ENCODE assay signal across 13 mouse cellular contexts in genomic region chr5:25085170-25085569, GRCm38 (mm10). TPM values are rescaled to one million over a fixed set of nuclear protein-coding genes. Genes with fewer than 3 reads are reported as not detected.
DNase-seq lines count a peak whose midpoint lies in the region; ATAC-seq and TF ChIP-seq lines count a peak whose summit lies in the region.
"Had no signal": no experiment of that assay in that cellular context is flagged by ENCODE, and none has a peak within 500 bp of the region (broad histone marks: within the 10 kb centered on the region; RNA-seq: fewer than 3 reads in every experiment).

No protein-coding gene starts in this region.

- no peaks in the 10 kb centered on the region for H3K36me3 ChIP-seq in hindbrain, postnatal 0 days (ENCODE audit: insufficient read depth, low read length)
- H3K36me3 ChIP-seq in hindbrain, embryonic 11.5 days (ENCODE audit: control insufficient read depth, insufficient read depth, low read length): no peaks in the 10 kb centered on the region
- H3K36me3 ChIP-seq: heart, embryonic 15.5 days; hindbrain, embryonic 15.5 days; kidney, embryonic 15.5 days; limb, embryonic 12.5 days had no signal

- no peaks in the 10 kb centered on the region for H3K27me3 ChIP-seq in hindbrain, postnatal 0 days (ENCODE audit: insufficient read depth, low read length)
- no peaks in the 10 kb centered on the region for H3K27me3 ChIP-seq in hindbrain, embryonic 11.5 days (ENCODE audit: control insufficient read depth, insufficient read depth, low read length)
- H3K27me3 ChIP-seq: heart, embryonic 15.5 days; hindbrain, embryonic 15.5 days; kidney, embryonic 15.5 days; limb, embryonic 12.5 days had no signal

- ATAC-seq in hindbrain, postnatal 0 days: peak; percentile 13; the same call in 1 of the 2 replicates
- ATAC-seq in hindbrain, embryonic 11.5 days (ENCODE audit: low FRiP score): no peak

- WGBS in hindbrain, postnatal 0 days: 78% methylated on average over 10 of the region's 10 CpGs
- 86% methylated on average over 10 of the region's 10 CpGs for WGBS in hindbrain, embryonic 11.5 days

- H3K4me3 ChIP-seq in hindbrain, postnatal 0 days (ENCODE audit: low read length): no peak overlapping the region
- H3K4me3 ChIP-seq in hindbrain, embryonic 11.5 days (ENCODE audit: low read depth, low read length): no peak overlapping the region
- no peak overlapping the region for H3K4me3 ChIP-seq in left cerebral cortex, adult 2 months
- H3K4me3 ChIP-seq: heart, embryonic 15.5 days; hindbrain, embryonic 15.5 days; kidney, embryonic 15.5 days; limb, embryonic 12.5 days had no signal

- intact Hi-C loops in left cerebral cortex, adult 2 months (cut with DNase I): loop anchor here (1.0 to 10.0 kb wide), 5 partner anchors 14 to 243 kb away; partner anchors contain the start of gene Rheb

- H3K4me1 ChIP-seq in hindbrain, postnatal 0 days (ENCODE audit: insufficient read depth, low read length): peaks cover 11% of the 10 kb centered on the region
- no peaks in the 10 kb centered on the region for H3K4me1 ChIP-seq in hindbrain, embryonic 11.5 days (replicated peaks; ENCODE audit: control insufficient read depth, insufficient read depth, low read length)
- H3K4me1 ChIP-seq: limb, embryonic 12.5 days had no signal

- DNase-seq in hindbrain, postnatal 0 days (ENCODE audit: low spot score): no peak
- DNase-seq in hindbrain, embryonic 11.5 days (ENCODE audit: low spot score): no peak
- peak; percentile 88 for DNase-seq in layer of hippocampus, adult 11-12 months (ENCODE audit: low spot score)
- peak; percentile 71 to 81 for DNase-seq in left cerebral cortex, adult 2 months (ENCODE audit: extremely low spot score in 1 of 2, low spot score in 2 of 2)
- DNase-seq in right cerebral cortex, postnatal 25 days: peak; percentile 86
- no peak for DNase-seq in adrenal gland, postnatal 25 days
- no peak for DNase-seq in cerebellum, postnatal 4 days (ENCODE audit: low spot score in 2 of 2)
- no peak for DNase-seq in lung, postnatal 4 days
- DNase-seq: gastrocnemius, postnatal 14 days had no signal

- no peak overlapping the region for H3K4me2 ChIP-seq in hindbrain, postnatal 0 days (ENCODE audit: low read depth, low read length)
- no peak overlapping the region for H3K4me2 ChIP-seq in hindbrain, embryonic 11.5 days (replicated peaks; ENCODE audit: low read depth, low read length)
- H3K4me2 ChIP-seq: heart, embryonic 15.5 days; hindbrain, embryonic 15.5 days; kidney, embryonic 15.5 days; limb, embryonic 12.5 days had no signal

- no peaks in the 10 kb centered on the region for H3K9me3 ChIP-seq in hindbrain, postnatal 0 days (ENCODE audit: low read length)
- H3K9me3 ChIP-seq in hindbrain, embryonic 11.5 days (ENCODE audit: control insufficient read depth, low read length): no peaks in the 10 kb centered on the region
- H3K9me3 ChIP-seq: heart, embryonic 15.5 days; hindbrain, embryonic 15.5 days; kidney, embryonic 15.5 days; limb, embryonic 12.5 days had no signal

- no peak overlapping the region for H3K9ac ChIP-seq in hindbrain, postnatal 0 days (replicated peaks; ENCODE audit: low read length)
- H3K9ac ChIP-seq in hindbrain, embryonic 11.5 days (ENCODE audit: low read depth, low read length): no peak overlapping the region
- H3K9ac ChIP-seq: heart, embryonic 15.5 days; hindbrain, embryonic 15.5 days; kidney, embryonic 15.5 days; limb, embryonic 12.5 days had no signal

- no peak for TF ChIP-seq CTCF in hindbrain, postnatal 0 days (IDR thresholded peaks at IDR 0.05; ENCODE audit: low read depth)
- TF ChIP-seq CTCF in left cerebral cortex, adult 2 months (IDR thresholded peaks at IDR 0.05): no peak

- H3K27ac ChIP-seq in hindbrain, postnatal 0 days: 0 out of 2 replicates have a peak overlapping the region, but pooled peaks have one; percentile 45
- no peak overlapping the region for H3K27ac ChIP-seq in hindbrain, embryonic 11.5 days (ENCODE audit: low read depth, low read length)
- H3K27ac ChIP-seq in left cerebral cortex, adult 2 months: peak overlapping the region; percentile 86
- H3K27ac ChIP-seq: hindbrain, embryonic 15.5 days; kidney, embryonic 15.5 days; limb, embryonic 12.5 days had no signal

RNA-seq across cellular contexts. Expression of gene Prkag2, which starts 15.3 kb away (rescaled TPM):
- 31.4 and 38.3 TPM in 2 replicates for total RNA-seq in hindbrain, postnatal 0 days (2014; rRNA removed)
- 85.5 and 86.4 TPM in 2 replicates for polyA plus RNA-seq in hindbrain, postnatal 0 days (2015; fragmentation: Nextera tagmentation; extraction: Ambion mirVana)
- polyA plus RNA-seq in hindbrain, embryonic 11.5 days (2014; fragmentation: Nextera tagmentation; extraction: Ambion mirVana): 56.7 and 57.3 TPM in 2 replicates
- 100 to 1,000 TPM; 113 to 118 TPM for total RNA-seq in left cerebral cortex, adult 2 months (2021)
- total RNA-seq in adrenal gland, postnatal 25 days (2021): 32.5 and 34.8 TPM in 2 replicates

Comparison
In these comparisons a context has a peak if more than half of its experiments do, and no peak if none do; other contexts are left out.
1. DNase-seq: peak in layer of hippocampus, adult 11-12 months (single experiment), left cerebral cortex, adult 2 months (2 of 2) and right cerebral cortex, postnatal 25 days (single experiment); none in hindbrain, postnatal 0 days (single experiment), hindbrain, embryonic 11.5 days (single experiment), adrenal gland, postnatal 25 days (single experiment), cerebellum, postnatal 4 days (0 of 2) and lung, postnatal 4 days (0 of 2).